Mouse (Mus musculus) liver, postnatal 0 days (tissue): ENCODE results near the gene Hsd11b1. TPM values are rescaled to one million over a fixed set of nuclear protein-coding genes. Genes with fewer than 3 reads are reported as not detected.

ENCODE experiments used
- ATAC-seq: fragments of 200-750 bp; cut with Nextera tagmentation; 2 replicates; pipeline ENCODE4 v1.8.0; 2017; ENCODE audit warnings: mild to moderate bottlenecking, moderate library complexity
- DNase-seq: peaks from one replicate; pipeline ENCODE4 v3.0.0-alpha.2; 2016
- H3K27ac ChIP-seq: fragments of 300-500 bp; sonication (generic); 2 replicates; pipeline ENCODE4 v1.5.1; 2014; ENCODE audit warnings: antibody characterized with exemption, moderate library complexity, mild to moderate bottlenecking, low read depth
- H3K27me3 ChIP-seq: fragments of 300-500 bp; sonication (generic); 2 replicates; pipeline ENCODE4 v1.6.1; 2014; ENCODE audit warnings: low read length, control low read depth, mixed read lengths; ENCODE audit not compliant: insufficient read depth
- H3K36me3 ChIP-seq: fragments of 300-500 bp; sonication (generic); replicated peaks from 2 replicates; pipeline ENCODE4 v1.6.1; 2014; ENCODE audit warnings: mild to moderate bottlenecking, control low read depth, low read length, moderate library complexity, mixed read lengths; ENCODE audit not compliant: insufficient read depth
- H3K4me1 ChIP-seq: fragments of 300-500 bp; sonication (generic); 2 replicates; pipeline ENCODE4 v1.6.1; 2014; ENCODE audit warnings: antibody characterized with exemption, mild to moderate bottlenecking, control low read depth; ENCODE audit not compliant: insufficient read depth
- H3K4me2 ChIP-seq: fragments of 300-500 bp; sonication (generic); 2 replicates; pipeline ENCODE4 v1.6.1; 2014; ENCODE audit warnings: low read depth, mild to moderate bottlenecking, low read length, moderate library complexity, mixed read lengths
- H3K4me3 ChIP-seq: fragments of 300-500 bp; sonication (generic); 2 replicates; pipeline ENCODE4 v1.5.1; 2014; ENCODE audit warnings: low read depth, low read length
- H3K9ac ChIP-seq: fragments of 300-500 bp; sonication (generic); replicated peaks from 2 replicates; pipeline ENCODE4 v1.6.1; 2014; ENCODE audit warnings: mild to moderate bottlenecking, moderate library complexity
- H3K9me3 ChIP-seq: fragments of 300-500 bp; sonication (generic); 2 replicates; pipeline ENCODE4 v1.6.1; 2016; ENCODE audit warnings: mild to moderate bottlenecking, control low read depth, low read length, mixed read lengths
- CTCF ChIP-seq: sonication (generic); IDR thresholded peaks from 2 replicates; pipeline ENCODE4 v1.5.1; 2016; ENCODE audit warnings: antibody characterized with exemption, low read depth
- EP300 ChIP-seq: IDR thresholded peaks from 2 replicates; pipeline ENCODE4 v1.6.1; 2016; ENCODE audit warnings: antibody characterized with exemption, low read depth, mild to moderate bottlenecking
- WGBS: fragments of 180-500 bp; shearing (Covaris S2); extraction: QIAGEN DNeasy Blood & Tissue Kit; methylation state at CpG from one replicate; pipeline ENCODE4 v1.1.7; 2014; ENCODE audit not compliant: insufficient replicate concordance; 5-methylcytosine and 5-hydroxymethylcytosine counted together
- polyA plus RNA-seq: library from polyadenylated mRNA; unstranded; fragments of >200 nt; fragmentation: Nextera tagmentation; extraction: Ambion mirVana; gene quantifications from 2 replicates; pipeline ENCODE4 v1.2.1, GENCODE M21; 2015

Hsd11b1 gene
- polyA plus RNA-seq, 1 experiment from 2014 or later = 252 TPM

DNA sequence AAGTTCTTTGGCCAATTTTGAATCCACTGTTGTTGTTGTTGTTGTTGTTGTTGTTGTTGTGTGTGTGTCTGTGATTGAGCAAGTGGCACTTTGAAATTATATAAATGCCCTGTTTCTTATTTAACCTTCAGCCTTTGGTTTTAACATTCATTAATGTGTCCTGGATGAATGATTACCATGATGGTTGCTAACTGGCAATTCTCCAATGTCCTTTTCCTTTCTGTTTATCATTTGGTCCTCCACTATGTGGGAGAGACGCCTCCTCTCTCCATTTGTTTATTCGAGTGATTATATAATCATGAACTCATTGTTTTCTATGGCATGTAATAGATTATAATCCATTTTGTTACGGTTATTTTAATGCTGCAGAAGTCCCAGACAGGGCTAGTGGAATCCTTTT is 33.3 kb downstream of the Hsd11b1 start:
- H3K36me3 ChIP-seq = 0 out of 2 replicates have a peak, but pooled peaks cover 3% of the 10 kb centered on the region
- H3K27ac ChIP-seq = peak overlapping the region; percentile 71
- H3K4me2 ChIP-seq = no peak overlapping the region
- ATAC-seq = peak; percentile 65
- no peak overlapping the region for H3K4me3 ChIP-seq
- H3K27me3 ChIP-seq = no peaks in the 10 kb centered on the region
- no peak for DNase-seq
- H3K9ac ChIP-seq = no peak overlapping the region
- TF ChIP-seq EP300 (no peak), CTCF (no peak)
- H3K9me3 ChIP-seq = no peaks in the 10 kb centered on the region
- 52% methylated on average over 3 of the region's 3 CpGs for WGBS
- peaks cover 22% of the 10 kb centered on the region for H3K4me1 ChIP-seq

DNA sequence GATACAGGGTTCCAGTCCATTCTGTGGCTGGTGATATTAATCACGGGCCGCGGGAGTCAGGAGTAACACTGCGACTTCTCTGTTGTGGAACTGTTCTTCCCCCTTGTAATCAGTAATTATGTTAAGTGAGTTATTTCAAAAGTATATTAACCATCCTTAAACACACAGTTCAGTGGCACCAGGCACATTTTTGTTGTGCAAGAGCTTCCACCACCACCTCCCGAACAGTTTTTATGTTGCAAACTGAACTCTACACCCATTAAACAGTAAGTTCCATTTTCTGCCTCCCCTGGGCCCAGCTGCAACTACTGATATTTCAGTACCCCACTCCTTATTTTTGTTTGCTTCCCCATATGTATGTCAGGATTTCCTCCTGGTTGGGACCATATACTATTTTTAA is 34.3 kb downstream of the Hsd11b1 start:
- H3K9me3 ChIP-seq = no peaks in the 10 kb centered on the region
- no peak overlapping the region for H3K4me2 ChIP-seq
- peaks cover 22% of the 10 kb centered on the region for H3K4me1 ChIP-seq
- no peaks in the 10 kb centered on the region for H3K27me3 ChIP-seq
- TF ChIP-seq CTCF (no peak), EP300 (no peak)
- peak overlapping the region; percentile 70 for H3K27ac ChIP-seq
- ATAC-seq (peak; percentile 64), DNase-seq (no peak)
- no peak overlapping the region for H3K4me3 ChIP-seq
- 63% methylated on average over 5 of the region's 5 CpGs for WGBS
- no peak overlapping the region for H3K9ac ChIP-seq
- 0 out of 2 replicates have a peak, but pooled peaks cover 3% of the 10 kb centered on the region for H3K36me3 ChIP-seq

DNA sequence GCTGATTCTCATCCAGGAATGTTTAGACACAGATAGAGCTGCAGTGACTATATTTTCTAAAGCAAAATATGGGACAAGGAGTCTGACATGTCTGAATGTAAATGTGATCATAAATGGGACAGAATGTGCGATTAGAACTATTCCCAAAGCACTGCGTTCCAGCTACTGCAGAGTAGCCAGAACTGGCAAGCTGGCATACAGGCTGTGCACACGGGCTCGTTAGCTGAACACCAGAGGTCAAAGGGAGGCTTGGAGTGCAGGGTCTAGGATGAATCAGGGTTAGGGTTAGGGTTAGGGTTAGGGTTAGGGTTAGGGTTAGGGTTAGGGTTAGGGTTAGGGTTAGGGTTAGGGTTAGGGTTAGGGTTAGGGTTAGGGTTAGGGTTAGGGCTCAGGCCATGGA is 36.3 kb downstream of the Hsd11b1 start:
- Histone ChIP-seq H3K4me3 (no peak overlapping the region), H3K27ac (no peak overlapping the region), H3K9me3 (no peaks in the 10 kb centered on the region), H3K9ac (no peak overlapping the region), H3K4me2 (no peak overlapping the region), H3K36me3 (peaks cover 13% of the 10 kb centered on the region; the same call in 1 of the 2 replicates), H3K27me3 (no peaks in the 10 kb centered on the region), H3K4me1 (peaks cover 22% of the 10 kb centered on the region)
- no peak for TF ChIP-seq CTCF
- TF ChIP-seq EP300 = no peak
- 81% methylated on average over 4 of the region's 4 CpGs for WGBS
- DNase-seq (no peak), ATAC-seq (no peak)

DNA sequence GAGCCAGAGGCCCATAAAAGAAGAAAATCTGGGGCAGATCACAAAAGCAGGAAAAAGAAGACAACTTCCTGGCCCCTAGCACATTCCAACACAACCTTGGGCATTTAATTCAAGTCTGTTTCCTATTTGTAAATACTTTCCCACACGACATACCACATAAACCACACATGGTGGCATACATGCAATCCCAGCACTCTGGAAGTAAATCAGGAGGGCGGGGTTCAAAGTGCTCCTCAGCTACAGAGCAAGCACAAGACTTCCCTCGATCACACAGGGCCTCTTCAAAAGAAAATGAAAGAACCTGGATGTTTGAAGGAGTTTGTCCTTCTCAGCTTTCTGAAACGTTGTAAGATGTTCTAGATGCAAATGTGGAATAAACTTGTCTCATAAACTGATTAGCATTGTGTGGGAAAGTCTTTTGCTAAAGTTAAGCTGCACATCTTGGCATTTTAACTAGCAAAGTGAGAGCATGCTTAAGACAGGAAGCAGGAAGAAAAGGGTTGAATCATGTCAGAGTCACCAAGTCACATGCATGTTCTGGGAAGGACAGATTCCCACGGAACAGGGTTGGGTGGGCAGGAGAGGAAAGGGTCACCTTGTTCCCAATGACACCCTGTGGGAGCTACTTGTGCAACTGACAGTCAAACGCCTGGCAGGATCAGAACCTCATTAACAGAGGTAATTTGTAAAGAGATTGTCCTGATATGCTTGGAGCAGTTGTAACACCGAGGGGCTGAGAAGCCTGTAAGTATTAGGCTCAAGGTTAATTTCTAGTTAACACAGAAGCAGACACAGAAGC is 37.0 kb downstream of the Hsd11b1 start:
- WGBS = 43% methylated on average over 7 of the region's 7 CpGs
- DNase-seq = no peak

DNA sequence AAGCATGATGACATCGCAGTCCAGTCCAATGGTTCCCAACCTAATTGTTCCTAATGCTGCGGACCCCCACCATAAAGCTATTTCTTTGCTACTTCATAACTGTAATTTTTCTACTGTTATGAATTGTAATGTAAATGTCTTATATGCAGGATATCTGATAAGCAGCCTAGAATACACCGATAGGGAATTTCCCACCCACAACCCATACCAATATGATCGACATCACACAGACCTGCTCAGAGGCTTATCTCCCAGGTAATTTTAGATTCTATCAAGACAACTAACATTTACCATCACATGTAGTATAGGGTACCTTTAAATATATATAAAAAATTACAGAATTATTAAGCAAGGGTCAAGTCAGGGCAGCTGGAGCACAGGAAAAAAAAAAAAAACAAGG is 37.8 kb downstream of the Hsd11b1 start:
- no peak overlapping the region for H3K27ac ChIP-seq
- no peak for ATAC-seq
- H3K9ac ChIP-seq = no peak overlapping the region
- TF ChIP-seq CTCF = no peak
- TF ChIP-seq EP300 = no peak
- H3K27me3 ChIP-seq = no peaks in the 10 kb centered on the region
- no peak overlapping the region for H3K4me3 ChIP-seq
- DNase-seq = no peak
- H3K9me3 ChIP-seq = no peaks in the 10 kb centered on the region
- peaks cover 16% of the 10 kb centered on the region for H3K4me1 ChIP-seq
- H3K36me3 ChIP-seq = peaks cover 20% of the 10 kb centered on the region; the same call in 1 of the 2 replicates
- no peak overlapping the region for H3K4me2 ChIP-seq
- WGBS = 86% methylated on average over 4 of the region's 4 CpGs

More for the DNA sequence above, 37.0 kb downstream of the Hsd11b1 start:
- H3K27ac ChIP-seq = no peak overlapping the region
- ATAC-seq = no peak
- no peak overlapping the region for H3K4me3 ChIP-seq
- H3K4me2 ChIP-seq = no peak overlapping the region
- no peak overlapping the region for H3K9ac ChIP-seq
- no peak for TF ChIP-seq CTCF
- no peak for TF ChIP-seq EP300
- H3K4me1 ChIP-seq = peaks cover 22% of the 10 kb centered on the region
- peaks cover 17% of the 10 kb centered on the region; the same call in 1 of the 2 replicates for H3K36me3 ChIP-seq
- H3K27me3 ChIP-seq = no peaks in the 10 kb centered on the region
- H3K9me3 ChIP-seq = no peaks in the 10 kb centered on the region

DNA sequence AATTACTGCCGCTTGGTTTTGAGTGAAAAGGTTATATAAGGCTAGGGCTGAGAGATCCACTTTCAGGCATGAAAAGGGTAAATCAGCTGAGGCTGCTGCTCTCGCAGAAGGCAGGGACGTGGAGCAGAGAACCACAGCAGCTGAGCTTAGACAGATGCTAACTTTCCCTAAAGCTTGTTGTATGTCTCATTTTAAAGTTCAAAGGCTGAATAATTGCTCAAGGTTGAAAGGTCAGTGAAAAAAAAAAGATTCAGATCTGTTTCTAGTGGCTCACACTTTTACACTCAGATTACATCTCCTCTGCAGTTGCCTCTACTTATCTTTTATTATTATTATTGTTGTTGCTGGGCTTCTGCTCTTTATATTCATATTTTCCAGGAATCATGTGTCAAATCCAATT is 38.3 kb downstream of the Hsd11b1 start:
- Histone ChIP-seq H3K9me3 (no peaks in the 10 kb centered on the region), H3K4me1 (peaks cover 12% of the 10 kb centered on the region), H3K27me3 (no peaks in the 10 kb centered on the region), H3K27ac (no peak overlapping the region), H3K4me3 (no peak overlapping the region), H3K4me2 (no peak overlapping the region), H3K9ac (no peak overlapping the region), H3K36me3 (peaks cover 22% of the 10 kb centered on the region; the same call in 1 of the 2 replicates)
- no peak for ATAC-seq
- 63% methylated on average over 3 of the region's 3 CpGs for WGBS
- no peak for DNase-seq
- no peak for TF ChIP-seq EP300
- TF ChIP-seq CTCF = no peak
